Mouse (Mus musculus) midbrain, embryonic 11.5 days (tissue): ENCODE data around the gene Meaf6. TPM values are rescaled to one million over a fixed set of nuclear protein-coding genes. Genes with fewer than 3 reads are reported as not detected.

Experiments used
- ATAC-seq: fragments of 200-750 bp; cut with Nextera tagmentation; 2 replicates; pipeline ENCODE4 v1.8.0; 2017; ENCODE audit warnings: moderate TSS enrichment, moderate library complexity; ENCODE audit not compliant: low FRiP score
- DNase-seq: peaks from one replicate; pipeline ENCODE4 v3.0.0; 2015; ENCODE audit warnings: low spot score; ENCODE audit errors: missing footprints
- H3K27ac ChIP-seq: fragments of 300-500 bp; sonication (generic); 2 replicates; pipeline ENCODE4 v1.5.1; 2014; ENCODE audit warnings: low read depth, low read length
- H3K27me3 ChIP-seq: fragments of 300-500 bp; sonication (generic); 2 replicates; pipeline ENCODE4 v1.6.1; 2014; ENCODE audit warnings: mild to moderate bottlenecking, low read length, moderate library complexity, mixed read lengths; ENCODE audit not compliant: control insufficient read depth, insufficient read depth
- H3K36me3 ChIP-seq: fragments of 300-500 bp; sonication (generic); 2 replicates; pipeline ENCODE4 v1.6.1; 2014; ENCODE audit warnings: mild to moderate bottlenecking, low read length, moderate library complexity, mixed read lengths; ENCODE audit not compliant: control insufficient read depth, insufficient read depth
- H3K4me1 ChIP-seq: fragments of 300-500 bp; sonication (generic); 2 replicates; pipeline ENCODE4 v1.6.1; 2014; ENCODE audit warnings: low read length; ENCODE audit not compliant: control insufficient read depth, insufficient read depth
- H3K4me2 ChIP-seq: fragments of 300-500 bp; sonication (generic); 2 replicates; pipeline ENCODE4 v1.6.1; 2014; ENCODE audit warnings: mild to moderate bottlenecking, moderate library complexity
- H3K4me3 ChIP-seq: fragments of 300-500 bp; sonication (generic); 2 replicates; pipeline ENCODE4 v1.5.1; 2014; ENCODE audit warnings: low read depth, low read length
- H3K9ac ChIP-seq: fragments of 300-500 bp; sonication (generic); 2 replicates; pipeline ENCODE4 v1.6.1; 2014; ENCODE audit warnings: low read length
- H3K9me3 ChIP-seq: fragments of 300-500 bp; sonication (generic); 2 replicates; pipeline ENCODE4 v1.6.1; 2016; ENCODE audit warnings: low read length; ENCODE audit not compliant: control insufficient read depth
- WGBS: fragments of 180-500 bp; shearing (Covaris S2); extraction: QIAGEN DNeasy Blood & Tissue Kit; methylation state at CpG from one replicate; pipeline ENCODE4 v1.1.7; 2014; 5-methylcytosine and 5-hydroxymethylcytosine counted together
- polyA plus RNA-seq: library from polyadenylated mRNA; unstranded; fragments of >200 nt; fragmentation: Nextera tagmentation; extraction: Ambion mirVana; gene quantifications from 2 replicates; pipeline ENCODE4 v1.2.1, GENCODE M21; 2014

Gene Meaf6
- polyA plus RNA-seq, 1 experiment from 2014 or later, result 128 TPM

DNA sequence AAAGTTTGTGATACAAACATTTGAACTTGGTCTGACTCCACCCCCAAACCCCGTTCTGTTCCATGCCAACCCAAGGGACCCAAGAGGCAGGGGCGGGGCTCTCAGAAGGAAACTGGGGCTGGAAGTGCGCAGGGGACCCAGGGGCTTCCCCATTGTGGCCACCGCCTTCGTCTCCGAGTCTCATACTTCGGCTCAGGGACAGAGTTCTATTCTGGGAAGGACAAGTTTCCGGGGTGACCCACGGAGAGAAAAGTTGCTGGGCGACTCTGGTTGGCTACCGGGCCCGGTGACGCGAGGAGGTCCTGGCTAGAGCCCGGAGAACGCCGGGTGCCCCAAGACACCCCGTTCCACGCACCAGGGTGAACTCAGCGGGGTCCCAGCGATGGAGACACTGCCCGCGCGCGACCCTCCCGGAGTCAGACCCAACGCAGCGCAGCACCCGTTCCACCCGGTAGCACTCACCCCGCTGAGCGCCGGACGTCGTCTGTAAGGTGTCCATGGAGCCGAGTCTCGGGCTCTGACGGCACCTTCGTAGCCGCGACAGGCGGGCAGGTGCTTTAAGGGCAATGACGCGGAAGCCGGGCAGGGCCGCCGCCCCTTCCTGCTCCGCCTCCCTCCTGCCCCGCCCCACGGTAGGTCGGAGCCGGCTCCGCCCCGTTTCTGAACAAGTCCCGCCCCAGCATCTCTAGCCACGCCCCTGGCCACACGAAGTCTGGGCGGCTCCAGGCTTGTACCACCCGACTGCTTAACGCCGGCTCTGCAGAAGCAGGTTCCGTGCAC is 42.6 kb downstream of the Meaf6 start, which contains the start of gene Zc3h12a:
Gene Zc3h12a, minus strand, starts transcription at position 536 of the 780 bp plus-strand sequence.
- 2% methylated on average over 62 of the region's 62 CpGs for WGBS

DNA sequence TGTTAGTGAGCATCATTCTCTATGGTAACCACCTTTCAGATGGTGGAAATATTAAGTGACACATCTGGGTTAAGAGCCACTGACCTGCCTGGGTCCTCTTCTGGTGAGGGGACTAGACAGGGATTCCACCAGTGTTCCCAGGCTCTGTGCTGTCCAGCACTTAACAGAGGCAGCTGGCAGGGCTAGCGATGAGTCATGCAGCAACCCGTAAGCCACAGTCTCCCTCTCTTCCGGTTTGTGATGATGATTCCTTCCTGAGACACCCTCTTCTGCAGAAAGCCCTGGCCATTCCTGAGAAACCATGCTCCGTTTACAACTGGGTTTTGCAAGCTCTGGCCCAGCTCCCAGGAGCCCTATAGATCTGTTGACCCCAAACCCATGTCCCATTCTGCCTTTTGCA is 46.6 kb downstream of the Meaf6 start:
- Histone ChIP-seq H3K4me3 (no peak overlapping the region), H3K27me3 (peaks cover 3% of the 10 kb centered on the region; the same call in 1 of the 2 replicates), H3K36me3 (no peaks in the 10 kb centered on the region), H3K27ac (no peak overlapping the region), H3K4me1 (peaks cover 2% of the 10 kb centered on the region; the same call in 1 of the 2 replicates), H3K4me2 (no peak overlapping the region), H3K9ac (no peak overlapping the region), H3K9me3 (no peaks in the 10 kb centered on the region)
- ATAC-seq (no peak), DNase-seq (peak; percentile 8)
- WGBS, result 90% methylated on average over 4 of the region's 4 CpGs

More for the DNA sequence above, 42.6 kb downstream of the Meaf6 start, which contains the start of gene Zc3h12a:
- Histone ChIP-seq H3K9ac (peak within 1 kb of the TSS; percentile 66), H3K27ac (no peak within 1 kb of the TSS), H3K4me3 (peak within 1 kb of the TSS; percentile 63), H3K27me3 (peaks cover 6% of the 10 kb centered on the region; the same call in 1 of the 2 replicates), H3K4me2 (peak within 1 kb of the TSS; percentile 93), H3K36me3 (no peaks in the 10 kb centered on the region), H3K9me3 (no peaks in the 10 kb centered on the region), H3K4me1 (peaks cover 7% of the 10 kb centered on the region)
- ATAC-seq (peak; percentile 90), DNase-seq (peak; percentile 99)

DNA sequence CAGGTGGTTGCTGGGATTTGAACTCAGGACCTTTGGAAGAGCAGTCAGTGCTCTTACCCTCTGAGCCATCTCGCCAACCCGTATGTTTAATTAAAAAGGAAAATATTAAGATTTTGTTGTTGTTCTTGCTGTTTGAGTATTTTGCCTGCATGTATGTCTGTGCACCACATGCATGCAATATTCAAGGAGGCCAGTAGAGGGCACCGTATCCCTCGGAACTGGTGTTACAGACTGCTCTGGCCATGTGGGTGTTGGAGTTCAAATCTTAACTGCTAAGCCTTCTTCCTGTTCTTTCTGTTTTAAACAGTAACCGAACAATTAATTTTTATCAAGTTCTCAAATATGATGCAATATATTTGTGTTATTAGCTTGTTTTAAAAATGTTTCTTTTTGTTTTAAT is 47.5 kb downstream of the Meaf6 start:
- Histone ChIP-seq H3K27me3 (peaks cover 3% of the 10 kb centered on the region; the same call in 1 of the 2 replicates), H3K9me3 (no peaks in the 10 kb centered on the region), H3K4me1 (no peaks in the 10 kb centered on the region), H3K4me2 (no peak overlapping the region), H3K4me3 (no peak overlapping the region), H3K9ac (no peak overlapping the region), H3K27ac (no peak overlapping the region), H3K36me3 (no peaks in the 10 kb centered on the region)
- ATAC-seq (no peak), DNase-seq (peak; percentile 92)
- WGBS, result 20% methylated on average over 5 of the region's 5 CpGs

DNA sequence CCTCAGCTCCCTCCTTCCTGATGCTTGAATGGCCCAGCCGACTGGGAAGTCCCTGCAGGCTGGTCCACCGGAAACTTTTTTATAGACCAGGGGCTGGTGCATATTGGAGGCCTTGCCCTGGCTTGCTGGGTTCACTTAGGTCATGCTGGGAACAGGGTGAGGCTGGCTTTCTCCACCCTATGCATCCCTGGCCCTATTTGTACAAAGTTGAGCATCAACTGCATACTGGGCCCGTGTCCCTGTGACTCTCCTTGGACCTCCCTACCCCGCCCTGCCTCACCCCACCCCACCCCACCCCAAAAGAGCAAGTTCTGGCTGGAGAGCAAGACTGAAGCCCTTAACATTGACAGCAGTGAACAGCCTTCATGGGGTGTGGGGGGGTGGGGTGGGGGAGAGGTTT is 49.3 kb downstream of the Meaf6 start:
- no peaks in the 10 kb centered on the region for H3K9me3 ChIP-seq
- 72% methylated on average over 4 of the region's 4 CpGs for WGBS
- H3K27ac ChIP-seq, result no peak overlapping the region
- no peaks in the 10 kb centered on the region for H3K36me3 ChIP-seq
- DNase-seq, result no peak
- no peaks in the 10 kb centered on the region for H3K4me1 ChIP-seq
- no peaks in the 10 kb centered on the region for H3K27me3 ChIP-seq
- no peak for ATAC-seq
- H3K4me3 ChIP-seq, result no peak overlapping the region
- no peak overlapping the region for H3K4me2 ChIP-seq
- no peak overlapping the region for H3K9ac ChIP-seq

DNA sequence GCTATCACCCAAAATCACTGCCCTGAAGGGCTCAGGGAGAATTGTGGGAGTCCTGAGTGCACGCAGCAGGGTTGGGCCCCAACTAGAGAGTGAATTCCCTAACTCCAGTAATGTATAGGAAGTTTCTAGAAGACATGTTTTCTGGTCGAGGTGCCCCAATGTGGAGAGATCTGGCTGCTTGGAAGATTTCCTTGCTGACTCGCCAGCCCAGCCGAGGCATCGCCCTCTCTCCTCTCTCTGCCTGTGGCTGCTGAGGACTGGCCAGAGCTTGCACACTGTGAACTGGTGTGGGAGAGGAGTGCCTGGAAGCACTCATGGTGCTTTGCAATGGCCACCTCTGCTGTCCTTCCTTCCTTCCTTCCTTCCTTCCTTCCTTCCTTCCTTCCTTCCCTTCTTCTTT is 49.7 kb downstream of the Meaf6 start:
- no peaks in the 10 kb centered on the region for H3K36me3 ChIP-seq
- ATAC-seq, result no peak
- H3K27ac ChIP-seq, result no peak overlapping the region
- H3K4me3 ChIP-seq, result no peak overlapping the region
- H3K9me3 ChIP-seq, result no peaks in the 10 kb centered on the region
- H3K9ac ChIP-seq, result no peak overlapping the region
- DNase-seq, result no peak
- H3K4me1 ChIP-seq, result no peaks in the 10 kb centered on the region
- WGBS, result 82% methylated on average over 5 of the region's 5 CpGs
- no peak overlapping the region for H3K4me2 ChIP-seq
- H3K27me3 ChIP-seq, result no peaks in the 10 kb centered on the region

DNA sequence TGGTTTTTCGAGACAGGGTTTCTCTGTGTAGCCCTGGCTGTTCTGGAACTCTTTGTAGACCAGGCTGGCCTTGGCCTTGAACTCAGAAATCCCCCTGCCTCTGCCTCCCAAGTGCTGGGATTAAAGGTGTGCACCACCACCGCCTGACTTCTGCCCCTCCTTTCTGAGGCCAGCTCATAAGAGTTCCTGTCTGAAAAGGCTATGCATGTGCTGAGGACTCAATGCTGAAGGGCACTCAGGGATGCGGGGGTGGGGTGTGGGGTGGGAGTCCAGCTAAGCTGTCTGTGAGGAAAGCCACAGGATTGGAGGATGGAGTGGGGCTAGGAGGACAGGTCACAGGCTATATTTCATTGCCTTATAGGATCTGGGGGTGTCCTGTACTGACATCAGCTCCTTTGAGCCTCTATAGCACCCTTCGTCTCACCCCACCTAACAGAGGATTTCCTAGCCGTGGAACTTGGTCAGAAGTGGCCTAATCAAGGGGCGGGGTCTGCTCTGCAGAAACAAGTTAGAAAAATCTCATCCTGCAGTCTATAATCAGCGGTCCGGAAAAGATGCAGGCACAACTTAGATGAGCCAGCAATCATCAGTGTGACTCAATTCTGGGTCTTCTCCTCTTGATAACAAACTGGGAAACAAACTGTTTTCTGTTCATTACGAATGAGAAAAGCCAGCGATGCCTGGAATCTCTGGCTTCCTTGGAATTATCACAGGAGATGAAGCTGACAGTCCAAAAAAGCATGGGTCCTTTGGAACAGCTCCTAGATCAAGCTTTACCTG is 50.3 kb downstream of the Meaf6 start:
- WGBS, result 82% methylated on average over 10 of the region's 10 CpGs
- Histone ChIP-seq H3K27ac (no peak overlapping the region), H3K9me3 (no peaks in the 10 kb centered on the region), H3K4me1 (no peaks in the 10 kb centered on the region), H3K27me3 (no peaks in the 10 kb centered on the region), H3K36me3 (no peaks in the 10 kb centered on the region), H3K4me2 (no peak overlapping the region), H3K4me3 (no peak overlapping the region), H3K9ac (no peak overlapping the region)
- no peak for ATAC-seq
- DNase-seq, result no peak

DNA sequence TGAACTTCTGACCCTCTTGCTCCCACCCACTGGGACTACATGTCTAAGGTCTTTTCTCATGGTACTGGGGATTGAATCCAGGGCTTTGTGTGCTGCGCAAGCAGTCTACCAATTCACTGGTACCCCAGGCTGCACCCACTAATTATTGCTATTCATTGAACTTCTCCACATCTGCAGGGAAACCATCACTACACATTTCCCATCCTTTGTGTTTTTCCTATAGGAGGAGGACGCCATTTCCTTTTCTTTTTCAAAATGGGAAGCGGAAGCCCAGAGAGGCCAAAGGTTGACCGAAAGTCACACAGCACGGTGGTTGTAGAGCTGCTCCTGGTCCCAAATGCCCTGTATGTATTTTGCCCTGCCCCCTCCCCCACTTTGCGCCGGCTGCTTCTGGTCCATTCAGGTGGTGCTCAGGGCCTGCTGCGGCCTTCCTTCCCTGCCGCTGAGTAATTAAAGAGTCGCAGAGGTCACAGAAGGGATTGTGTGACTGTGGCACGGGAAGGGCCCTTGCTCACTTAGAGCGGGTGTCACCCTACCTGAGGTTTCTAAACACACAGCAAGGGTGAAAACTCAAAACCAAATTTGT is 51.5 kb downstream of the Meaf6 start:
- Histone ChIP-seq H3K4me2 (no peak overlapping the region), H3K9me3 (no peaks in the 10 kb centered on the region), H3K36me3 (no peaks in the 10 kb centered on the region), H3K4me1 (no peaks in the 10 kb centered on the region), H3K27ac (no peak overlapping the region), H3K4me3 (no peak overlapping the region), H3K27me3 (no peaks in the 10 kb centered on the region), H3K9ac (no peak overlapping the region)
- DNase-seq (no peak), ATAC-seq (no peak)
- 69% methylated on average over 12 of the region's 12 CpGs for WGBS

DNA sequence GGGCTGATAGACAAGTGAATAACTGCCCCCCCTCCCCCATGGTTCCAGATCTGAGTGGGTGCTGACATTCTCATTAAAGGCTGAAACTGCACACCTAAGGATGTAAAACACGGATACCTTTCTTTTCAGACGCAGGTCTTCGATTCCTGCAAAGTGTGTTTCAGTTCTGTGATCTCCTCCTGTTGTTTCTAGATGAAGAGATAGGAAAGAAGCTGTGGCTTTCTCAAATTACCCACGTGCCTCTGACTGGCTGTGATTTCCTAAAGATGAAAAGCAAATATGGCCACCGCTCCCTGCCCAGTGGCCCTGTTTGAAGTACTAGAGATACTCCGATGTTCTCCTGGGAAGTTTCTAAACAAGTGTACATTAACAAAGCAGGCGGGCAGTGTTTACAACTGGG is 53.4 kb downstream of the Meaf6 start:
- no peak overlapping the region for H3K4me2 ChIP-seq
- DNase-seq, result no peak
- ATAC-seq, result no peak
- H3K27ac ChIP-seq, result no peak overlapping the region
- no peaks in the 10 kb centered on the region for H3K36me3 ChIP-seq
- H3K9me3 ChIP-seq, result no peaks in the 10 kb centered on the region
- no peak overlapping the region for H3K9ac ChIP-seq
- 79% methylated on average over 7 of the region's 7 CpGs for WGBS
- H3K4me3 ChIP-seq, result no peak overlapping the region
- H3K4me1 ChIP-seq, result no peaks in the 10 kb centered on the region
- H3K27me3 ChIP-seq, result no peaks in the 10 kb centered on the region

DNA sequence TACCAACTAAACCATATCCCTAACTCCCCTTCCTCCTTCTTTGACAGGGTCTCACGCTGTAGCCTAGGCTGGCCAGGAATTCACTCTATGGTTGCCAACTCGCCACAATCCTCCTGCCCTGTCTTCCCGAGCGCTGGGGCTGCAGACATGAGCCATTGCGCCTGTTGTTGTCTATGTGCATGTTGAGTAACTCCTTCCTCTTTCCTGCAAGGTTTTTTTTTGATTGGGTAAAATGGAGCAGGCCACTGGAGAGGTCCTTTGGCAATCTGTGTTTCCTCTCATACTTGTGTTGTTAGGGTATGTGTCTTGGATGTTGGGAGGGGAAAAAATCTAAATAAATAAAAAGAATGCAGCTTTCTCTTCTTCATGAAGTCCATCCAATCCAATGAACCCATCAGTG is 59.3 kb downstream of the Meaf6 start:
- Histone ChIP-seq H3K4me1 (no peaks in the 10 kb centered on the region), H3K27ac (no peak overlapping the region), H3K4me2 (no peak overlapping the region), H3K9me3 (no peaks in the 10 kb centered on the region; the same call in 1 of the 2 replicates), H3K36me3 (no peaks in the 10 kb centered on the region), H3K27me3 (0 out of 2 replicates have a peak, but pooled peaks cover 2% of the 10 kb centered on the region), H3K4me3 (no peak overlapping the region), H3K9ac (no peak overlapping the region)
- 84% methylated on average over 5 of the region's 5 CpGs for WGBS
- no peak for DNase-seq
- ATAC-seq, result no peak
